Mouse (Mus musculus) embryo, embryonic 10.5 days (tissue): ENCODE data around the gene Fhl3.

Experiments used
- DNase-seq: peaks from one replicate; pipeline ENCODE4 v3.0.0-alpha.2; 2015; ENCODE audit warnings: low spot score

Fhl3 gene

GRCm38 (mm10) chr4:124700248-124700971, at the start of gene Fhl3:
Fhl3 (plus strand) TSS chr4:124700701.
- peak; percentile 85 for DNase-seq

- peak; percentile 80 for DNase-seq
Measured at GRCm38 (mm10) chr4:124652886-124653285, 47.6 kb upstream of the Fhl3 start.

- DNase-seq, result no peak
Measured at GRCm38 (mm10) chr4:124656518-124656853, 44.0 kb upstream of the Fhl3 start, which contains the start of gene Pou3f1. Pou3f1 (plus strand) TSS chr4:124656807.

- peak; percentile 89 for DNase-seq
Measured at GRCm38 (mm10) chr4:124656854-124657650, 43.4 kb upstream of the Fhl3 start.

- no peak for DNase-seq
Measured at GRCm38 (mm10) chr4:124657781-124658180, 42.7 kb upstream of the Fhl3 start.

- DNase-seq, result peak; percentile 63
Measured at GRCm38 (mm10) chr4:124658412-124658851, 42.1 kb upstream of the Fhl3 start.

- DNase-seq, result peak; percentile 40
Measured at GRCm38 (mm10) chr4:124659251-124660217, 41.0 kb upstream of the Fhl3 start.

GRCm38 (mm10) chr4:124660603-124661002, 39.9 kb upstream of the Fhl3 start:
- no peak for DNase-seq

- DNase-seq, result peak; percentile 48
Measured at GRCm38 (mm10) chr4:124663034-124663433, 37.5 kb upstream of the Fhl3 start.

GRCm38 (mm10) chr4:124664185-124664584, 36.3 kb upstream of the Fhl3 start:
- no peak for DNase-seq

GRCm38 (mm10) chr4:124664604-124665003, 35.9 kb upstream of the Fhl3 start:
- no peak for DNase-seq

GRCm38 (mm10) chr4:124667476-124668033, 32.9 kb upstream of the Fhl3 start:
- no peak for DNase-seq

GRCm38 (mm10) chr4:124668078-124668477, 32.4 kb upstream of the Fhl3 start:
- DNase-seq, result peak; percentile 77

GRCm38 (mm10) chr4:124670232-124670631, 30.3 kb upstream of the Fhl3 start:
- no peak for DNase-seq

GRCm38 (mm10) chr4:124671583-124671982, 28.9 kb upstream of the Fhl3 start:
- DNase-seq, result no peak

GRCm38 (mm10) chr4:124672347-124673320, 27.9 kb upstream of the Fhl3 start:
- peak; percentile 40 for DNase-seq

- no peak for DNase-seq
Measured at GRCm38 (mm10) chr4:124674334-124675032, 26.0 kb upstream of the Fhl3 start.

- DNase-seq, result peak; percentile 90
Measured at GRCm38 (mm10) chr4:124675037-124675436, 25.5 kb upstream of the Fhl3 start.

GRCm38 (mm10) chr4:124675958-124676357, 24.5 kb upstream of the Fhl3 start:
- DNase-seq, result no peak

GRCm38 (mm10) chr4:124682270-124682669, 18.2 kb upstream of the Fhl3 start:
- no peak for DNase-seq
